Mouse (Mus musculus): ENCODE measurements around the gene Usp40. TPM values are rescaled to one million over a fixed set of nuclear protein-coding genes. Genes with fewer than 3 reads are reported as not detected.
"Not testable (repeated sequence)": the region's sequence is repeated elsewhere in the genome, so short reads cannot be mapped to it uniquely, and the experiment has no call there.

The Usp40 gene
- 30.7 and 32.8 TPM in 2 replicates for polyA plus RNA-seq (2014; fragmentation: Nextera tagmentation; extraction: Ambion mirVana)

DNA sequence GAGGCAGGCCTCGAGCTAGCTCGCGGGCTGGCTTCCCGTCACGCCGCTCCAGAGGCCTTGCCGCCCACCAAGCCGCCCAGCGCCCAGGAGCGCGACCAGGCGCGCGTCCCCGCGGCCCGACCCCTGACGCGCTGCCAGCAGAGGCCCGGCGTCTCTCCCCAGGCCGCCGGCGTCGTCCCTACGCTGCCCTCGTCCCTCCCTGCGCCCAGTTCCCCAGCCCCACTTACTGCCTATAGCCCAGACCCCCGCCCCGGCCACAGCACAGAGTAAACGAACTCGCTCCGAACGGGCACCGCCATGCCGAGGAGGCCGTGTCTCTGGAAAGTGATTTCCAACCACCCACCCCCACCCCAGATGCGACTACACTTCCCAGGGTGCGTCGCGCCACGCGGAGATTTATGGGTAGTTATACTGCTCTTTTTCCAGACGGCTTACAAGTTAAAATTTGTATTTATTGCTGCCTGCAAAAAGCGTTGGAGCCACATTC lies at the start of gene Usp40:
TSS of gene Usp40 (minus strand) at position 341 of the 487 bp plus-strand sequence.
- Histone ChIP-seq H3K9ac (ENCODE audit: low read length) (peak within 1 kb of the TSS; percentile 94), H3K4me1 (ENCODE audit: control insufficient read depth in 2 of 2, insufficient read depth in 2 of 2, low read length in 2 of 2) (peaks cover 0 to 7% of the 10 kb centered on the region in 2 experiments; a peak in 1 of 4 replicates), H3K4me2 (ENCODE audit: low read length) (peak within 1 kb of the TSS; percentile 85), H3K4me3 (ENCODE audit: control insufficient read depth in 1 of 2, insufficient read depth in 1 of 2, low read depth in 1 of 2, low read length in 2 of 2) (peak within 1 kb of the TSS; percentile 70 to 79), H3K36me3 (ENCODE audit: control insufficient read depth, insufficient read depth, low read length) (peaks cover 25% of the 10 kb centered on the region), H3K27me3 (ENCODE audit: control insufficient read depth, insufficient read depth, low read length) (no peaks in the 10 kb centered on the region), H3K9me3 (ENCODE audit: control insufficient read depth, low read length) (no peaks in the 10 kb centered on the region), H3K27ac (replicated peaks in 1 of 2; ENCODE audit: control insufficient read depth in 1 of 2, insufficient read depth in 1 of 2, low read depth in 2 of 2, low read length in 2 of 2) (peak within 1 kb of the TSS; percentile 70 to 91)
- ATAC-seq (ENCODE audit: insufficient number of reproducible peaks, insufficient read depth, low FRiP score, low read depth) = peak; percentile 87
- WGBS = under 1% methylated on average over 45 of the region's 45 CpGs

DNA sequence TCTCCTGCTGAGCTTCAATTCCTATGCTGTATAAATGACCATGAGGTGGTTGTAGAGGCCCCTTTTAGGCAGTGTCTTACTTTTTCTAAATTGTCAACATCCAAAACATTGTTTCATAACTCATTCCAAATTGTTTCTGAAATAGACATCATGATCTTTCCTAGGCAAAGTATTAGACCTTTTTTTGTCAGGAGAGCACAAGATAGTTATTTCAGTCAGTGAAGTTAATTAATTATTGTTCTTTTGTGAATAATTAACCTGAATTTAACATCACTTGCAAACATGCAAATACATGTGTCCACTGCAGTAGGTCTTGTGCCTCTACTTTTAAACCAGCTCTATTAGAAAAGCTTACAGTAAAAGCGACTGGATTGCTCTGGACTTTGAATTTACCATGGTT lies 46.7 kb upstream of the Usp40 start, which contains the start of gene Ugt1a10:
TSS of gene Ugt1a10 (plus strand) at position 301 of the 400 bp plus-strand sequence.
- no peaks in the 10 kb centered on the region for H3K36me3 ChIP-seq (ENCODE audit: control insufficient read depth, insufficient read depth, low read length)
- no peaks in the 10 kb centered on the region for H3K27me3 ChIP-seq (ENCODE audit: control insufficient read depth, insufficient read depth, low read length)
- WGBS = 52% methylated on average over 1 of the region's 1 CpGs
- H3K27ac ChIP-seq (replicated peaks in 1 of 2; ENCODE audit: control insufficient read depth in 1 of 2, insufficient read depth in 1 of 2, low read depth in 2 of 2, low read length in 2 of 2) = no peak within 1 kb of the TSS
- H3K9ac ChIP-seq (ENCODE audit: low read length) = no peak within 1 kb of the TSS
- H3K4me3 ChIP-seq (ENCODE audit: control insufficient read depth in 1 of 2, insufficient read depth in 1 of 2, low read depth in 1 of 2, low read length in 2 of 2) = no peak within 1 kb of the TSS
- H3K4me2 ChIP-seq (ENCODE audit: low read length) = no peak within 1 kb of the TSS
- H3K4me1 ChIP-seq (ENCODE audit: control insufficient read depth in 2 of 2, insufficient read depth in 2 of 2, low read length in 2 of 2) = no peaks in the 10 kb centered on the region
- no peaks in the 10 kb centered on the region for H3K9me3 ChIP-seq (ENCODE audit: control insufficient read depth, low read length)
- no peak for ATAC-seq (ENCODE audit: insufficient number of reproducible peaks, insufficient read depth, low FRiP score, low read depth)

DNA sequence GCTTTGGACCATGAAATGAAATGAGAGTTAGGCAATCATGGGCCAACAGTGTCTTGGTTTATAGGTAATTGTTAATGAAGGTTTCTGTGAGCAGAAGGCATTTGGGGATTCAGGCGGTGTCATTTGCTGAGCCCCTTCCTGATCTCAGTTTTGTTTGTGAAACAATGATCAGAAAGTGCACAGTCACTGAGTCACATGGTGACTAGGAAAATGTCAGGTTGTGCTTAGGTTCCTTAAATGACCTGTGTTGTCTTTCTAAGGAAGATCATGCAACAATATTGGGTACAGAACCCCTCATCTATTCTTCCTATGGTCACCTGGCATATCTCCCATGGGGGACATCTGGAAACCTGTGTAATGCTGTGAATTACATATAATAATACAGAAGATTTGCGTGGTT lies 39.1 kb upstream of the Usp40 start:
- WGBS = 78% methylated on average over 2 of the region's 2 CpGs
- H3K27me3 ChIP-seq (ENCODE audit: control insufficient read depth, insufficient read depth, low read length); H3K36me3 ChIP-seq (ENCODE audit: control insufficient read depth, insufficient read depth, low read length); H3K27ac ChIP-seq (replicated peaks in 1 of 2; ENCODE audit: control insufficient read depth in 1 of 2, insufficient read depth in 1 of 2, low read depth in 2 of 2, low read length in 2 of 2); ATAC-seq (ENCODE audit: insufficient number of reproducible peaks, insufficient read depth, low FRiP score, low read depth); H3K4me1 ChIP-seq (ENCODE audit: control insufficient read depth in 2 of 2, insufficient read depth in 2 of 2, low read length in 2 of 2); H3K4me2 ChIP-seq (ENCODE audit: low read length); H3K9ac ChIP-seq (ENCODE audit: low read length); H3K9me3 ChIP-seq (ENCODE audit: control insufficient read depth, low read length); H3K4me3 ChIP-seq (ENCODE audit: control insufficient read depth in 1 of 2, insufficient read depth in 1 of 2, low read depth in 1 of 2, low read length in 2 of 2): not testable (repeated sequence)

- H3K4me2 ChIP-seq (ENCODE audit: low read length); H3K9me3 ChIP-seq (ENCODE audit: control insufficient read depth, low read length); H3K27me3 ChIP-seq (ENCODE audit: control insufficient read depth, insufficient read depth, low read length); H3K4me1 ChIP-seq (ENCODE audit: control insufficient read depth in 2 of 2, insufficient read depth in 2 of 2, low read length in 2 of 2); ATAC-seq (ENCODE audit: insufficient number of reproducible peaks, insufficient read depth, low FRiP score, low read depth); H3K27ac ChIP-seq (replicated peaks in 1 of 2; ENCODE audit: control insufficient read depth in 1 of 2, insufficient read depth in 1 of 2, low read depth in 2 of 2, low read length in 2 of 2); H3K36me3 ChIP-seq (ENCODE audit: control insufficient read depth, insufficient read depth, low read length); H3K9ac ChIP-seq (ENCODE audit: low read length); H3K4me3 ChIP-seq (ENCODE audit: control insufficient read depth in 1 of 2, insufficient read depth in 1 of 2, low read depth in 1 of 2, low read length in 2 of 2): not testable (repeated sequence)
- 65% methylated on average over 3 of the region's 5 CpGs for WGBS
Measured at GRCm38 (mm10) chr1:88044832-88045437, 36.6 kb upstream of the Usp40 start.

GRCm38 (mm10) chr1:88043044-88043443 lies 34.7 kb upstream of the Usp40 start:
- H3K4me2 ChIP-seq (ENCODE audit: low read length); H3K4me3 ChIP-seq (ENCODE audit: control insufficient read depth in 1 of 2, insufficient read depth in 1 of 2, low read depth in 1 of 2, low read length in 2 of 2); ATAC-seq (ENCODE audit: insufficient number of reproducible peaks, insufficient read depth, low FRiP score, low read depth); H3K9ac ChIP-seq (ENCODE audit: low read length); H3K27me3 ChIP-seq (ENCODE audit: control insufficient read depth, insufficient read depth, low read length); H3K36me3 ChIP-seq (ENCODE audit: control insufficient read depth, insufficient read depth, low read length); H3K4me1 ChIP-seq (ENCODE audit: control insufficient read depth in 2 of 2, insufficient read depth in 2 of 2, low read length in 2 of 2); H3K27ac ChIP-seq (replicated peaks in 1 of 2; ENCODE audit: control insufficient read depth in 1 of 2, insufficient read depth in 1 of 2, low read depth in 2 of 2, low read length in 2 of 2); H3K9me3 ChIP-seq (ENCODE audit: control insufficient read depth, low read length): not testable (repeated sequence)
- WGBS = 69% methylated on average over 1 of the region's 2 CpGs

- not testable (repeated sequence) for H3K9me3 ChIP-seq (ENCODE audit: control insufficient read depth, low read length); ATAC-seq (ENCODE audit: insufficient number of reproducible peaks, insufficient read depth, low FRiP score, low read depth); H3K36me3 ChIP-seq (ENCODE audit: control insufficient read depth, insufficient read depth, low read length); H3K4me1 ChIP-seq (ENCODE audit: control insufficient read depth in 2 of 2, insufficient read depth in 2 of 2, low read length in 2 of 2); H3K4me2 ChIP-seq (ENCODE audit: low read length); H3K27me3 ChIP-seq (ENCODE audit: control insufficient read depth, insufficient read depth, low read length); H3K9ac ChIP-seq (ENCODE audit: low read length); H3K4me3 ChIP-seq (ENCODE audit: control insufficient read depth in 1 of 2, insufficient read depth in 1 of 2, low read depth in 1 of 2, low read length in 2 of 2); H3K27ac ChIP-seq (replicated peaks in 1 of 2; ENCODE audit: control insufficient read depth in 1 of 2, insufficient read depth in 1 of 2, low read depth in 2 of 2, low read length in 2 of 2)
- 72% methylated on average over 3 of the region's 3 CpGs for WGBS
Measured at GRCm38 (mm10) chr1:88025244-88025643, 16.9 kb upstream of the Usp40 start.

DNA sequence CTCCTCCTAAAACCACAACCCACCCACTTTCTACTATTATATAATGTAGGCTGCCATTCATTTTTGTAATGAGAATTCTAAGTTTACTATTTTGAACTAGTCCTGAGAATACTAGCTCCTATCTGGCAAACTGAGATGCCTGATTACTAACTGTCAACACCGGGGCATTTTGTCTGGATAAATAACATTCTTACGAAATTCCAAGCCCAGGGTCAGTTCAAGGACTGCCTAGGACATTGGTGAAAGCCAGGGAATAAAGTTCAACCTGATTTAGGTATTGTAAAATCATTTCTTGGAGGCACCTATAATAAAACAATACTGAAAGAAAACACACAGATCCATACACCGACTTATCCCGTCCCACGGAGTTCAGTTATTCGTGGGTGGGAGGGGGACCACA lies 7.0 kb upstream of the Usp40 start:
- Histone ChIP-seq H3K27me3 (ENCODE audit: control insufficient read depth, insufficient read depth, low read length) (no peaks in the 10 kb centered on the region), H3K36me3 (ENCODE audit: control insufficient read depth, insufficient read depth, low read length) (no peaks in the 10 kb centered on the region), H3K4me1 (ENCODE audit: control insufficient read depth in 2 of 2, insufficient read depth in 2 of 2, low read length in 2 of 2) (no peaks in the 10 kb centered on the region), H3K4me3 (ENCODE audit: control insufficient read depth in 1 of 2, insufficient read depth in 1 of 2, low read depth in 1 of 2, low read length in 2 of 2) (no peak overlapping the region), H3K9me3 (ENCODE audit: control insufficient read depth, low read length) (peaks cover 8% of the 10 kb centered on the region), H3K4me2 (ENCODE audit: low read length) (no peak overlapping the region), H3K9ac (ENCODE audit: low read length) (no peak overlapping the region), H3K27ac (replicated peaks in 1 of 2; ENCODE audit: control insufficient read depth in 1 of 2, insufficient read depth in 1 of 2, low read depth in 2 of 2, low read length in 2 of 2) (no peak overlapping the region)
- 89% methylated on average over 6 of the region's 6 CpGs for WGBS
- no peak for ATAC-seq (ENCODE audit: insufficient number of reproducible peaks, insufficient read depth, low FRiP score, low read depth)

GRCm38 (mm10) chr1:88014671-88015070 lies 6.3 kb upstream of the Usp40 start:
- Histone ChIP-seq H3K4me3 (ENCODE audit: control insufficient read depth in 1 of 2, insufficient read depth in 1 of 2, low read depth in 1 of 2, low read length in 2 of 2) (no peak overlapping the region), H3K4me1 (ENCODE audit: control insufficient read depth in 2 of 2, insufficient read depth in 2 of 2, low read length in 2 of 2) (no peaks in the 10 kb centered on the region), H3K27ac (replicated peaks in 1 of 2; ENCODE audit: control insufficient read depth in 1 of 2, insufficient read depth in 1 of 2, low read depth in 2 of 2, low read length in 2 of 2) (no peak overlapping the region), H3K9ac (ENCODE audit: low read length) (no peak overlapping the region), H3K4me2 (ENCODE audit: low read length) (no peak overlapping the region), H3K27me3 (ENCODE audit: control insufficient read depth, insufficient read depth, low read length) (no peaks in the 10 kb centered on the region), H3K9me3 (ENCODE audit: control insufficient read depth, low read length) (peaks cover 8% of the 10 kb centered on the region), H3K36me3 (ENCODE audit: control insufficient read depth, insufficient read depth, low read length) (no peaks in the 10 kb centered on the region)
- ATAC-seq (ENCODE audit: insufficient number of reproducible peaks, insufficient read depth, low FRiP score, low read depth) = no peak
- 96% methylated on average over 4 of the region's 4 CpGs for WGBS

All from heart, embryonic 14.5 days (tissue).